Mouse (Mus musculus): ENCODE results near the gene Hs1bp3.

- no peak for TF ChIP-seq MAX (IDR thresholded peaks at IDR 0.05)
- TF ChIP-seq CTCF (IDR thresholded peaks at IDR 0.05; ENCODE audit: control insufficient read depth, insufficient read depth, insufficient read length): no peak
Measured at GRCm38 (mm10) chr12:8353071-8353470, 39.8 kb downstream of the Hs1bp3 start.
